Mouse (Mus musculus) MEL (cell line): ENCODE data around the gene Tmem186. TPM values are rescaled to one million over a fixed set of nuclear protein-coding genes. Genes with fewer than 3 reads are reported as not detected.
A peak's percentile ranks its signal among the peaks of the same experiment; 100 is the strongest.

ENCODE experiments used
- DNase-seq: peaks from one replicate; pipeline ENCODE4 v3.0.0; 2011; ENCODE audit warnings: low read depth, low spot score
- H3K27ac ChIP-seq: 2 replicates; pipeline ENCODE4 v1.5.1; 2012; ENCODE audit warnings: low read depth, mild to moderate bottlenecking, control low read depth, low read length, moderate library complexity; ENCODE audit not compliant: control insufficient read depth
- H3K27me3 ChIP-seq, 2 experiments: fragments of 150-350 bp in 1 of 2; sonication (generic) in 1 of 2; 2 replicates each; pipeline ENCODE4 v1.6.1; 2012; ENCODE audit warnings: low read length in 2 of 2, mild to moderate bottlenecking in 2 of 2, improper control_type of control experiment in 1 of 2, moderate library complexity in 1 of 2; ENCODE audit not compliant: insufficient read depth in 2 of 2, control insufficient read depth in 1 of 2
- H3K36me3 ChIP-seq, 2 experiments: 2 replicates each; pipeline ENCODE4 v1.6.1; 2012 to 2014; ENCODE audit warnings: low read length in 2 of 2, improper control_type of control experiment in 1 of 2, inconsistent platforms in 1 of 2, mild to moderate bottlenecking in 1 of 2; ENCODE audit not compliant: insufficient read depth in 2 of 2, control insufficient read depth in 1 of 2
- H3K4me1 ChIP-seq, 2 experiments: fragments of 150-350 bp in 1 of 2; sonication (generic) in 1 of 2; 2 replicates each; pipeline ENCODE4 v1.6.1; 2012; ENCODE audit warnings: low read length in 2 of 2, improper control_type of control experiment in 1 of 2, mild to moderate bottlenecking in 1 of 2; ENCODE audit not compliant: insufficient read depth in 2 of 2, control insufficient read depth in 1 of 2
- H3K4me3 ChIP-seq, 2 experiments: fragments of 150-350 bp in 1 of 2; sonication (generic) in 1 of 2; 2 replicates each; pipeline ENCODE4 v1.5.1; 2012; ENCODE audit warnings: low read depth in 2 of 2, low read length in 2 of 2, mild to moderate bottlenecking in 2 of 2, moderate library complexity in 2 of 2, control low read depth in 1 of 2, improper control_type of control experiment in 1 of 2; ENCODE audit not compliant: control insufficient read depth in 1 of 2, insufficient read depth in 1 of 2
- H3K79me2 ChIP-seq: 2 replicates; pipeline ENCODE4 v1.6.1; 2012; ENCODE audit warnings: mild to moderate bottlenecking, low read length, moderate library complexity; ENCODE audit not compliant: control insufficient read depth, poor library complexity, insufficient read depth
- H3K9ac ChIP-seq: 2 replicates; pipeline ENCODE4 v1.6.1; 2012; ENCODE audit warnings: low read depth, mild to moderate bottlenecking, control low read depth, low read length, moderate library complexity; ENCODE audit not compliant: control insufficient read depth, poor library complexity, severe bottlenecking
- H3K9me3 ChIP-seq: fragments of 150-350 bp; sonication (generic); replicated peaks from 2 replicates; pipeline ENCODE4 v1.6.1; 2012; ENCODE audit warnings: mild to moderate bottlenecking, low read length, improper control_type of control experiment, moderate library complexity; ENCODE audit not compliant: insufficient read depth
- BHLHE40 ChIP-seq: IDR thresholded peaks from 2 replicates; pipeline ENCODE4 v1.6.1; 2012; ENCODE audit warnings: low read depth, mild to moderate bottlenecking, inconsistent platforms, low read length, improper control_type of control experiment, borderline replicate concordance
- CHD1 ChIP-seq: IDR thresholded peaks from 2 replicates; pipeline ENCODE4 v1.6.1; 2012; ENCODE audit warnings: low read depth, mild to moderate bottlenecking, inconsistent platforms, low read length, improper control_type of control experiment
- CHD2 ChIP-seq: IDR thresholded peaks from 2 replicates; pipeline ENCODE4 v1.6.1; 2011; ENCODE audit warnings: low read length, improper control_type of control experiment
- CTCF ChIP-seq, 3 experiments: IDR thresholded peaks in 2 of 3; conservative IDR thresholded peaks in 1 of 3; 2 replicates each; pipeline ENCODE4 v1.5.1; 2011 to 2012; ENCODE audit warnings: low read length in 3 of 3, low read depth in 2 of 3, mild to moderate bottlenecking in 2 of 3, improper control_type of control experiment in 1 of 3, inconsistent platforms in 1 of 3, mixed read lengths in 1 of 3, moderate library complexity in 1 of 3; ENCODE audit not compliant: control insufficient read depth in 1 of 3, insufficient read depth in 1 of 3, poor library complexity in 1 of 3, severe bottlenecking in 1 of 3
- E2F4 ChIP-seq: IDR thresholded peaks from 2 replicates; pipeline ENCODE4 v1.6.1; 2011; ENCODE audit warnings: low read depth, low read length, improper control_type of control experiment, borderline replicate concordance
- ELF1 ChIP-seq: IDR thresholded peaks from 2 replicates; pipeline ENCODE4 v1.6.1; 2014; ENCODE audit warnings: low read depth, mild to moderate bottlenecking, inconsistent platforms, low read length, improper control_type of control experiment, moderate library complexity
- EP300 ChIP-seq, 2 experiments: IDR thresholded peaks; 2 replicates each; pipeline ENCODE4 v1.6.1; 2011; ENCODE audit warnings: improper control_type of control experiment in 2 of 2, low read length in 2 of 2, low read depth in 1 of 2, mild to moderate bottlenecking in 1 of 2
- ETS1 ChIP-seq: IDR thresholded peaks from 2 replicates; pipeline ENCODE4 v1.6.1; 2012; ENCODE audit warnings: low read depth, mild to moderate bottlenecking, inconsistent platforms, low read length, improper control_type of control experiment, moderate library complexity
- GABPA ChIP-seq: IDR thresholded peaks from 2 replicates; pipeline ENCODE4 v1.6.1; 2012; ENCODE audit warnings: low read depth, mild to moderate bottlenecking, inconsistent platforms, low read length, improper control_type of control experiment, moderate library complexity
- HCFC1 ChIP-seq: IDR thresholded peaks from 2 replicates; pipeline ENCODE4 v1.6.1; 2012; ENCODE audit warnings: low read depth, mild to moderate bottlenecking, inconsistent platforms, low read length, improper control_type of control experiment, moderate library complexity
- JUND ChIP-seq: IDR thresholded peaks from 2 replicates; pipeline ENCODE4 v1.6.1; 2011; ENCODE audit warnings: low read depth, mild to moderate bottlenecking, improper control_type of control experiment, low read length
- KAT2A ChIP-seq: conservative IDR thresholded peaks from 2 replicates; pipeline ENCODE4 v1.6.1; 2012; ENCODE audit warnings: low read depth, low read length, improper control_type of control experiment, inconsistent platforms
- MAFK ChIP-seq: IDR thresholded peaks from 2 replicates; pipeline ENCODE4 v1.6.1; 2011; ENCODE audit warnings: low read depth, mild to moderate bottlenecking, low read length, improper control_type of control experiment, borderline replicate concordance
- MAX ChIP-seq: IDR thresholded peaks from 2 replicates; pipeline ENCODE4 v1.6.1; 2011; ENCODE audit warnings: low read length, improper control_type of control experiment
- MAZ ChIP-seq: IDR thresholded peaks from 2 replicates; pipeline ENCODE4 v1.6.1; 2012; ENCODE audit warnings: low read depth, mild to moderate bottlenecking, inconsistent platforms, low read length, improper control_type of control experiment
- MEF2A ChIP-seq: IDR thresholded peaks from 2 replicates; pipeline ENCODE4 v1.6.1; 2014; ENCODE audit warnings: low read depth, mild to moderate bottlenecking, inconsistent platforms, low read length, improper control_type of control experiment; ENCODE audit not compliant: poor library complexity, insufficient replicate concordance, severe bottlenecking; ENCODE audit errors: extremely low read depth
- MYB ChIP-seq: IDR thresholded peaks from 2 replicates; pipeline ENCODE4 v1.6.1; 2011; ENCODE audit warnings: mild to moderate bottlenecking, low read depth, low read length, improper control_type of control experiment
- MYC ChIP-seq: IDR thresholded peaks from 2 replicates; pipeline ENCODE4 v1.6.1; 2011; ENCODE audit warnings: low read depth, mild to moderate bottlenecking, low read length, improper control_type of control experiment, moderate library complexity
- NELFE ChIP-seq: IDR thresholded peaks from 2 replicates; pipeline ENCODE4 v1.6.1; 2011; ENCODE audit warnings: low read depth, low read length, improper control_type of control experiment
- NRF1 ChIP-seq: IDR thresholded peaks from 2 replicates; pipeline ENCODE4 v1.6.1; 2014; ENCODE audit warnings: low read depth, mild to moderate bottlenecking, inconsistent platforms, low read length, improper control_type of control experiment, moderate library complexity; ENCODE audit not compliant: poor library complexity, insufficient read depth, severe bottlenecking
- POLR2A ChIP-seq, 2 experiments: IDR thresholded peaks; 2 replicates each; pipeline ENCODE4 v1.6.1; 2011 to 2012; ENCODE audit warnings: low read length in 2 of 2, mild to moderate bottlenecking in 2 of 2, control low read depth in 1 of 2, improper control_type of control experiment in 1 of 2, low read depth in 1 of 2, moderate library complexity in 1 of 2; ENCODE audit not compliant: control insufficient read depth in 1 of 2, insufficient read depth in 1 of 2, poor library complexity in 1 of 2
- POLR2AphosphoS2 ChIP-seq: IDR thresholded peaks from 2 replicates; pipeline ENCODE4 v1.6.1; 2011; ENCODE audit warnings: low read length, improper control_type of control experiment
- POLR2AphosphoS5 ChIP-seq: IDR thresholded peaks from 2 replicates; pipeline ENCODE4 v1.6.1; 2012; ENCODE audit warnings: low read depth, borderline replicate concordance, mild to moderate bottlenecking, inconsistent platforms, low read length, moderate library complexity, mixed read lengths
- RAD21 ChIP-seq: IDR thresholded peaks from 2 replicates; pipeline ENCODE4 v1.6.1; 2011; ENCODE audit warnings: mild to moderate bottlenecking, low read depth, low read length, improper control_type of control experiment
- SIN3A ChIP-seq: IDR thresholded peaks from 2 replicates; pipeline ENCODE4 v1.6.1; 2012; ENCODE audit warnings: low read length, improper control_type of control experiment, inconsistent platforms
- SMC3 ChIP-seq: IDR thresholded peaks from 2 replicates; pipeline ENCODE4 v1.6.1; 2011; ENCODE audit warnings: low read depth, low read length, improper control_type of control experiment
- TAL1 ChIP-seq: IDR thresholded peaks from 2 replicates; pipeline ENCODE4 v1.6.1; 2012; ENCODE audit warnings: mild to moderate bottlenecking, inconsistent platforms, low read length, moderate library complexity, mixed read lengths
- TBP ChIP-seq: IDR thresholded peaks from 2 replicates; pipeline ENCODE4 v1.8.0; 2011; ENCODE audit warnings: low read depth, low read length, improper control_type of control experiment
- TCF12 ChIP-seq: IDR thresholded peaks from 2 replicates; pipeline ENCODE4 v1.6.1; 2014; ENCODE audit warnings: low read depth, mild to moderate bottlenecking, inconsistent platforms, low read length, improper control_type of control experiment, moderate library complexity
- USF1 ChIP-seq: IDR thresholded peaks from 2 replicates; pipeline ENCODE4 v1.6.1; 2014; ENCODE audit warnings: low read depth, mild to moderate bottlenecking, inconsistent platforms, low read length, improper control_type of control experiment, moderate library complexity
- ZC3H11A ChIP-seq: IDR thresholded peaks from 2 replicates; pipeline ENCODE4 v1.6.1; 2012; ENCODE audit warnings: low read depth, mild to moderate bottlenecking, inconsistent platforms, low read length, improper control_type of control experiment
- ZMIZ1 ChIP-seq: IDR thresholded peaks from 2 replicates; pipeline ENCODE4 v1.6.1; 2012; ENCODE audit warnings: low read depth, mild to moderate bottlenecking, inconsistent platforms, low read length, improper control_type of control experiment, moderate library complexity
- polyA plus RNA-seq, 2 experiments: library from polyadenylated mRNA; stranded (reverse) in 1 of 2; unstranded in 1 of 2; fragments of >175 nt in 1 of 2; fragments of >200 nt in 1 of 2; gene quantifications; 2 replicates each; pipeline versions ENCODE4 v1.2.1 to v1.2.4; 2012; ENCODE audit warnings: low replicate concordance in 2 of 2, low read depth in 1 of 2; ENCODE audit not compliant: insufficient read length in 2 of 2, insufficient read depth in 1 of 2, missing spikeins in 1 of 2
- total RNA-seq: library from RNA; depleted of rRNA; stranded (reverse); fragments of 300-350 nt; gene quantifications from 2 replicates; pipeline ENCODE4 v1.2.3, GENCODE M21; 2012

Tmem186 gene
- total and polyA plus RNA-seq, 3 experiments, result 18.9 to 99.9 (median 22.5) TPM

DNA sequence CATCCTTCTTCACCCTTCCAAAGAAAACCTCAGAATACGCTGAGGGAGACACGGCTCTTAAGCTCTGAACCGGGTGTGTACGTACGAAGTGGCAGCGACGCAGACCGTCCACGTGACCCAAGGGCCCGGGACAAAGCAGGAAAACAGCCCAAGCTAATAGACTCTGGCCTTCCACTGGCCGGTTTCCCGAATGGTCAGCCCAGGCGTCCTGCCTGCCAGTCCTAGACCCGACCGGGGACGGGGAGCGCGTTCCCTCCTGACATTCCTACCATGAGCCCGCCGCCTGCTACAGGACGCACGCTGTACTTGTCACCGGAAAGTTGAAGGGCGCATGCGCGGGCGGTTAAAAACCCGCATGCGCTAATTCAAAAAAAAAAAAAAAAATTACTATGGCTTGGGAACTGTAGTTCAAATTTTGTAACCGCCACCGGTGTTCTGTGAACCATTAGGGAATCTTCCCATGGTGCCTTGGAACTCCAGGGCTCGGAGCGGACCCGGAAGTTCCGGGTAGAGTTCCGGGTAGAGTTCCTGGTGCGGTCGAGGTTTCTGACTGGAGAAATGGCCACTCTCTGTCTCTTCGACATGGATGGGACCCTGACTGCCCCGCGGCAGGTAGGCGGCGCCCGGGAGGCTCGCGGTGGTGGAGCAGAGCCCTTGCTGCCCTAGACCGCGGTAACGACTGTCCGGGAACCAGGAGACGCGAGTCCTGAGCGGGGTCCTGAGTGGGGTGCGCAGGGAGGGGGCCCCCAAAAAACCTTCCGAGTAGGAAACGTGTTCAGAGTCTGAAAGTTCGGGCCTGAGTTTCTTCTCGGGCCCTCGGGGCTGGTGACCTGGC is at the start of gene Tmem186, which contains the start of gene Pmm2 (continued):
- TF ChIP-seq ZC3H11A, result no peak
- peak; percentile 76; the same call in 1 of the 2 replicates for TF ChIP-seq POLR2AphosphoS2
- no peak for TF ChIP-seq E2F4
- TF ChIP-seq MYC, result peak; percentile 95
- peak in 1 of 2 experiments; percentile 45; a peak in 2 of 4 replicates for TF ChIP-seq EP300 (IDR thresholded peaks at IDR 0.05; ENCODE audit: low read depth in 1 of 2, low read length in 2 of 2)

DNA sequence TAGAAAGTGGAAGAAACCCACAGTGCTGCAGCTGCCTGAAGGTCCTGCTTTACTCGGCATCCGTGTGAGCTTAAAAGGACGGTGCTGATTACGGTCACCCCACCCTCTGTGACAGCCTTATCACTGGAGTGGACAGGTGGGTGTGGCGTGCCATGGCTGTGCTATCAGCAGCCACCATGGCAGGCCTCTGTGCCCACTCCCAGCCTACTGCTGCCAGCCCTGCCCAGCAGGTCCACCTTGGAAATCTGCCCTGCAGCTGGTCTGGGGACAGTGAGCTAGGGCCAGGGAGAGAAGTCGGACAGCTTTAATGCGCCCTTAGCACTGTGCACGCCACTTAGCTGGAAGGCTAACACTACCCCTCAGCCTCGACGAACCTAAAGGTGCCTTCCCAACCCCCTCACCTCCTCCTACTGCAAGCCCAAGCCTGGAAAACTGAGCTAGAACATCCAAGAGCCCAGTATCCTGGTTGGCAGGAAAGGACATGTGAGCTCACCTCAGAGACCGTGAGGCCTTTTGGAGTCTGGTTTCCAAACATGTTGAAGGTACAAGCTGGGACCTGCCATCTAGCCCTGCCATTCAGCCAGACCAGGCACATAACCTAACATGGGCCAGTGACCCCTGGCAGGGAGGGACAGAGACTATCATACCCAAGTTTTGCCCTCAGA is 49.5 kb upstream of the Tmem186 start:
- H3K9me3 ChIP-seq, result no peaks in the 10 kb centered on the region
- H3K9ac ChIP-seq, result peak overlapping the region; percentile 38
- peaks cover 0 to 16% of the 10 kb centered on the region in 2 experiments; a peak in 2 of 4 replicates for H3K4me1 ChIP-seq
- peak overlapping the region; percentile 51 for H3K27ac ChIP-seq
- H3K27me3 ChIP-seq, result no peaks in the 10 kb centered on the region
- peaks cover 7 to 11% of the 10 kb centered on the region in 2 experiments; a peak in 3 of 4 replicates for H3K36me3 ChIP-seq
- H3K4me3 ChIP-seq, result no peak overlapping the region
- DNase-seq, result peak; percentile 74
- no peaks in the 10 kb centered on the region for H3K79me2 ChIP-seq
- TF ChIP-seq ELF1, result no peak
- TF ChIP-seq EP300 (IDR thresholded peaks at IDR 0.05; ENCODE audit: low read depth in 1 of 2, low read length in 2 of 2), result peak; percentile 75 to 89
- no peak for TF ChIP-seq ZMIZ1
- no peak for TF ChIP-seq JUND
- TF ChIP-seq MAZ, result peak; percentile 33; the same call in 1 of the 2 replicates
- TF ChIP-seq ETS1, result peak; percentile 53; the same call in 1 of the 2 replicates
- TF ChIP-seq MYC, result no peak
- TF ChIP-seq SMC3, result no peak
- TF ChIP-seq HCFC1, result no peak
- TF ChIP-seq MYB, result no peak
- no peak for TF ChIP-seq MEF2A
- TF ChIP-seq USF1, result no peak
- TF ChIP-seq GABPA, result no peak
- TF ChIP-seq POLR2A (IDR thresholded peaks at IDR 0.05; ENCODE audit: control insufficient read depth in 1 of 2, insufficient read depth in 1 of 2, low read depth in 1 of 2, low read length in 2 of 2, poor library complexity in 1 of 2), result peak in 1 of 2 experiments; percentile 12; a peak in 1 of 4 replicates
- TF ChIP-seq TBP, result no peak
- no peak for TF ChIP-seq E2F4
- TF ChIP-seq CHD2, result no peak
- TF ChIP-seq RAD21, result no peak
- TF ChIP-seq BHLHE40, result 0 out of 2 replicates have a peak, but pooled peaks have one; percentile 8
- TF ChIP-seq CTCF (IDR thresholded peaks at IDR 0.05 in 2 of 3, conservative IDR thresholded peaks at IDR 0.05 in 1 of 3; ENCODE audit: control insufficient read depth in 1 of 3, insufficient read depth in 1 of 3, low read depth in 2 of 3, low read length in 3 of 3, poor library complexity in 1 of 3, severe bottlenecking in 1 of 3), result no peak
- TF ChIP-seq POLR2AphosphoS5, result no peak
- TF ChIP-seq NELFE, result no peak
- no peak for TF ChIP-seq KAT2A
- no peak for TF ChIP-seq NRF1
- TF ChIP-seq TCF12, result peak; percentile 91
- TF ChIP-seq SIN3A, result peak; percentile 58
- TF ChIP-seq MAX, result no peak
- TF ChIP-seq CHD1, result no peak
- TF ChIP-seq MAFK, result no peak
- peak; percentile 69 for TF ChIP-seq TAL1
